Mouse (Mus musculus) T-helper 17 cell (primary cell): ENCODE results near the gene Brms1.

Source experiments
- in situ Hi-C, 2 experiments: fragments of 300-600 bp; cut with MboI, MseI; formaldehyde crosslinking; loops; 1 replicate in 1 of 2; 2 replicates in 1 of 2; pipeline ENCODE4 v1.15.1; 2025; ENCODE audit warnings: high pct_unique_total_duplicates in 2 of 2

Brms1 gene

GRCm38 (mm10) chr19:5038709-5039156 lies 2.4 kb upstream of the Brms1 start, which contains the start of the genes B4gat1 and AC124502.3:
Gene B4gat1, plus strand, starts transcription at chr19:5038826.
Gene AC124502.3, plus strand, starts transcription at chr19:5038891.
- in situ Hi-C loops, result no loop called here

GRCm38 (mm10) chr19:5039301-5040114 lies 1.6 kb upstream of the Brms1 start:
- in situ Hi-C loops, result no loop called here

- in situ Hi-C loops, result no loop called here
Observed at GRCm38 (mm10) chr19:5041588-5041987, 434 bp downstream of the Brms1 start.

- in situ Hi-C loops, result no loop called here
Observed at GRCm38 (mm10) chr19:5045531-5045930, 4.4 kb downstream of the Brms1 start.

GRCm38 (mm10) chr19:5048138-5049056 lies 7.2 kb downstream of the Brms1 start:
- in situ Hi-C loops, result no loop called here

- in situ Hi-C loops, result no loop called here
Observed at GRCm38 (mm10) chr19:5049325-5049724, 8.2 kb downstream of the Brms1 start.

GRCm38 (mm10) chr19:5050047-5050905 lies 9.1 kb downstream of the Brms1 start, which contains the start of gene Rin1:
Gene Rin1, plus strand, starts transcription at chr19:5050481.
- in situ Hi-C loops, result no loop called here

- in situ Hi-C loops, result no loop called here
Observed at GRCm38 (mm10) chr19:5051031-5051430, 9.9 kb downstream of the Brms1 start.

- in situ Hi-C loops, result no loop called here
Observed at GRCm38 (mm10) chr19:5051515-5051914, 10.4 kb downstream of the Brms1 start.

- in situ Hi-C loops, result no loop called here
Observed at GRCm38 (mm10) chr19:5052166-5052822, 11.1 kb downstream of the Brms1 start.

- in situ Hi-C loops, result no loop called here
Observed at GRCm38 (mm10) chr19:5052853-5053252, 11.7 kb downstream of the Brms1 start.

GRCm38 (mm10) chr19:5053909-5054308 lies 12.8 kb downstream of the Brms1 start:
- in situ Hi-C loops, result no loop called here

GRCm38 (mm10) chr19:5056251-5056650 lies 15.1 kb downstream of the Brms1 start:
- in situ Hi-C loops, result no loop called here

GRCm38 (mm10) chr19:5057876-5058775 lies 17.0 kb downstream of the Brms1 start:
- in situ Hi-C loops, result no loop called here

GRCm38 (mm10) chr19:5058801-5059771 lies 17.9 kb downstream of the Brms1 start:
- in situ Hi-C loops, result no loop called here

GRCm38 (mm10) chr19:5060365-5061330 lies 19.5 kb downstream of the Brms1 start:
- in situ Hi-C loops, result no loop called here

GRCm38 (mm10) chr19:5062041-5062440 lies 20.9 kb downstream of the Brms1 start:
- in situ Hi-C loops, result no loop called here
